Mouse (Mus musculus) brain, embryonic 14.5 days (tissue): Measurements from ENCODE around the gene Enpp4.

ENCODE experiments used
- CTCF ChIP-seq: fragments of 200-500 bp; IDR thresholded peaks from 2 replicates; pipeline ENCODE4 v1.5.1; 2012; ENCODE audit warnings: inconsistent platforms, mild to moderate bottlenecking, moderate library complexity, borderline replicate concordance; ENCODE audit not compliant: insufficient read depth, insufficient read length; ENCODE audit errors: extremely low read depth
- POLR2A ChIP-seq: fragments of 200-500 bp; IDR thresholded peaks from 2 replicates; pipeline ENCODE4 v1.6.1; 2012; ENCODE audit warnings: mild to moderate bottlenecking, inconsistent platforms, borderline replicate concordance; ENCODE audit not compliant: poor library complexity, insufficient read depth, insufficient read length, severe bottlenecking; ENCODE audit errors: extremely low read depth

DNA sequence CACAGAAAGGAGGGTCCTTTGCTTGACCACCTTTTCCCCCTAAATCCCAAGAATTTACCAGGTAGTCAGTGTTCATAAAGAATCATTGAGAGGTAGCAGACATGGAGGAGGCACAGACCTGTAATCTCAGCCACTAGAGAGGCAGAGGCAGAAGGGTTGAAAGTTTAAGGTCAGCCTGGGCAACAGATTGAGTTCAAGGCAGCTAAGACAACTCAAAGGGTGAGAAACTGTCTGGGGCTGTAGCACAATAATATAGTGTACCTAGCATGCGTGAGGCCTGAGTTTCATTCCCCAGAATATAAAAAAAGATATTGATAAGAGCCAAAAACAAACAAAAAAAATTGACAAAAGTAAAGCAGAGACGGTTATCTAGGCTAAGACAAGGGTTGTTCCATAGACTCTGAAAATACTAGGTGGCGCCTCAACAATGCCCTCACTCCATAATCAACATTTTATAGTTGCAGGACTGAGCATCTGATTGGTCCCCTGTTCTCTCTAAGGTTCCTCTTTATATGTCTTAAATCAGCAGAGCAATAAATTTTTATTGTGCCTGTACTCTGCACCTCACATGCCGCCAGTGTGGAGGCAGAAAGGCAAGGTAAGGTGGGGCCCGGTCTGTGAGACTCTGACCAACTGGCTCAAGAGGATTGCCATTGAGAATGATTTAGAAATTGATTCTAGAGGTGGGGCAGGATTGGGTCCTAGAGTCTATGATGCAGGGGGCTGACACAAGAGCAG is 42.7 kb upstream of the Enpp4 start:
- TF ChIP-seq CTCF (no peak), POLR2A (no peak)
